Mouse (Mus musculus): ENCODE measurements around the gene Olfr1348. TPM values are rescaled to one million over a fixed set of nuclear protein-coding genes. Genes with fewer than 3 reads are reported as not detected.

Olfr1348 gene
- not detected in 2 replicates for polyA plus RNA-seq (2012; rRNA removed)

GRCm38 (mm10) chr7:6508648-6509047 lies at the start of gene Olfr1348:
TSS of gene Olfr1348 (minus strand) at chr7:6508748.

GRCm38 (mm10) chr7:6522850-6523249 lies 14.3 kb upstream of the Olfr1348 start, which contains the start of gene Olfr1349:
TSS of gene Olfr1349 (minus strand) at chr7:6522950.

GRCm38 (mm10) chr7:6499655-6500054 lies 8.9 kb downstream of the Olfr1348 start, which contains the start of gene Olfr1347:
TSS of gene Olfr1347 (minus strand) at chr7:6499755.

GRCm38 (mm10) chr7:6486841-6487240 lies 21.7 kb downstream of the Olfr1348 start, which contains the start of gene Olfr5:
TSS of gene Olfr5 (minus strand) at chr7:6486941.

GRCm38 (mm10) chr7:6466951-6467350 lies 41.6 kb downstream of the Olfr1348 start, which contains the start of gene Olfr1346:
TSS of gene Olfr1346 (plus strand) at chr7:6467101.

GRCm38 (mm10) chr7:6455868-6456267 lies 52.7 kb downstream of the Olfr1348 start, which contains the start of gene Olfr1336:
TSS of gene Olfr1336 (plus strand) at chr7:6456168.

Other genes starting within 250 kb of the Olfr1348 start
- gene Zfp667, start 222.2 kb downstream of the Olfr1348 start, polyA plus RNA-seq (2012; rRNA removed): 5.6 and 6.3 TPM in 2 replicates
- 6.1 and 7.8 TPM in 2 replicates for gene Zfp583, start 177.5 kb downstream of the Olfr1348 start, polyA plus RNA-seq (2012; rRNA removed)
- gene Gm3854, start 165.0 kb downstream of the Olfr1348 start, polyA plus RNA-seq (2012; rRNA removed): 2.2 and 2.5 TPM in 2 replicates
- 1.5 and 2.3 TPM in 2 replicates for gene Zfp78, start 145.5 kb downstream of the Olfr1348 start, polyA plus RNA-seq (2012; rRNA removed)
- 7.9 and 13.4 TPM in 2 replicates for gene Zfp28, start 125.5 kb downstream of the Olfr1348 start, polyA plus RNA-seq (2012; rRNA removed)
- gene Smim17, start 110.0 kb downstream of the Olfr1348 start, polyA plus RNA-seq (2012; rRNA removed): 1.1 and 1.9 TPM in 2 replicates
- 0.05 and 0.06 TPM in 2 replicates for gene Gm20715, start 98.5 kb downstream of the Olfr1348 start, polyA plus RNA-seq (2012; rRNA removed)
- 0.02 and 0.06 TPM in 2 replicates for gene Olfr1344, start 70.1 kb downstream of the Olfr1348 start, polyA plus RNA-seq (2012; rRNA removed)
- not detected in 2 replicates for gene Olfr1336, start 52.6 kb downstream of the Olfr1348 start, polyA plus RNA-seq (2012; rRNA removed)
- not detected in 2 replicates for gene Olfr1346, start 41.6 kb downstream of the Olfr1348 start, polyA plus RNA-seq (2012; rRNA removed)
- not detected in 2 replicates for gene Olfr5, start 21.8 kb downstream of the Olfr1348 start, polyA plus RNA-seq (2012; rRNA removed)
- not detected in 2 replicates for gene Olfr1347, start 9.0 kb downstream of the Olfr1348 start, polyA plus RNA-seq (2012; rRNA removed)
- 0.09 TPM in 1 of 2 replicates, not detected in the other for gene Olfr1349, start 14.2 kb upstream of the Olfr1348 start, polyA plus RNA-seq (2012; rRNA removed)
- gene Olfr1350, start 56.1 kb upstream of the Olfr1348 start, polyA plus RNA-seq (2012; rRNA removed): not detected in 2 replicates
- gene Zim1, start 187.7 kb upstream of the Olfr1348 start, polyA plus RNA-seq (2012; rRNA removed): 9.7 and 24.4 TPM in 2 replicates
- gene Peg3, start 221.7 kb upstream of the Olfr1348 start, polyA plus RNA-seq (2012; rRNA removed): 77.9 and 155 TPM in 2 replicates
- gene Usp29, start 221.8 kb upstream of the Olfr1348 start, polyA plus RNA-seq (2012; rRNA removed): 11.2 and 27.5 TPM in 2 replicates

All from central nervous system, embryonic 11.5 days (tissue).